Mouse (Mus musculus) testis, adult 2 months (tissue): ENCODE results near the gene Hist1h2bh.

Experiments used
- CTCF ChIP-seq: fragments of 200-500 bp; IDR thresholded peaks from 2 replicates; pipeline ENCODE4 v1.5.1; 2012; ENCODE audit warnings: low read depth, mild to moderate bottlenecking, inconsistent platforms, low read length, moderate library complexity; ENCODE audit not compliant: control insufficient read depth, insufficient read depth, insufficient replicate concordance
- POLR2A ChIP-seq: fragments of 200-500 bp; IDR thresholded peaks from 2 replicates; pipeline ENCODE4 v1.6.1; 2012; ENCODE audit warnings: low read depth, mild to moderate bottlenecking, inconsistent platforms, low read length, moderate library complexity; ENCODE audit not compliant: control insufficient read depth

GRCm38 (mm10) chr13:23572218-23573033 is 29.2 kb upstream of the Hist1h2bh start:
- no peak for TF ChIP-seq CTCF
- TF ChIP-seq POLR2A = no peak
